Mouse (Mus musculus): ENCODE measurements around the gene Gm13941.

Gene Gm13941

DNA sequence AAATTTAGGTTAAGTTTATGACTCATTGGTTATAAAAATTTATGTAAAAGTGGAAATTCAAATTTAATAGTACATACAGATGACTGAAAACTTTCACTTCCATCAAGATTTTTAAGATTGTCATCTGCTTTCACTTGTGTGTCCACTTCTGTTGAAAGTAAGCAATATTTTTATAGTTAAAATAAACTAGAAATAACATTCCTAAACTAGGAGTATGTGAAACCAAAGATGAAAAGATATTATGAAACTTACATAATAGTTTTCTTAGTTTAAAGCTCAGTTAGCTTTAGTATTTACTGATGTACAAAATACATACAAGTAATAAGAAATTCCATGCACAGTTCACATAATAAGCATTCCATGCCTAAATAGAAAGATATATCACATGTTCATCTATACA is at the start of gene Gm13941:
TSS of gene Gm13941 (minus strand) at position 101 of the 400 bp plus-strand sequence.
- no peak for DNase-seq (ENCODE audit: low read depth, low spot score)

DNA sequence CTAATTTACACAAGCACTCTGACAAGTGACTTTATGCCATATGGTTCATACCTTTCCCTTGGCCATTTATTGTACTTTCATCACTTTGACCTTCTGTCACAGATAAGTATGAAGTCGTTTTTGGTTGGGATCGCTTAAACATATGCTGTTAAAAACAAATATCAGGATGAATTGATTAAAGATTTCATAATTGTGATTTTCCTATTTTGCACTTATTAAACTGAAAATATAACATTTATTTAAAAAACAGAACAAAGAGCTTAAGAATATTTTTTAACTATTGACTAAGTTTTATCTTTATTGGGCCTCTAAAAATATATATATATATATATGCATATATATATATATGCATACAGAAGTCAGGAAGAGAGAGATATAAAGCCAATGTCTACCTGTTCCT is 47.1 kb upstream of the Gm13941 start, which contains the start of gene Gm15130:
TSS of gene Gm15130 (minus strand) at position 101 of the 400 bp plus-strand sequence.
- DNase-seq (ENCODE audit: low read depth, low spot score) = no peak

DNA sequence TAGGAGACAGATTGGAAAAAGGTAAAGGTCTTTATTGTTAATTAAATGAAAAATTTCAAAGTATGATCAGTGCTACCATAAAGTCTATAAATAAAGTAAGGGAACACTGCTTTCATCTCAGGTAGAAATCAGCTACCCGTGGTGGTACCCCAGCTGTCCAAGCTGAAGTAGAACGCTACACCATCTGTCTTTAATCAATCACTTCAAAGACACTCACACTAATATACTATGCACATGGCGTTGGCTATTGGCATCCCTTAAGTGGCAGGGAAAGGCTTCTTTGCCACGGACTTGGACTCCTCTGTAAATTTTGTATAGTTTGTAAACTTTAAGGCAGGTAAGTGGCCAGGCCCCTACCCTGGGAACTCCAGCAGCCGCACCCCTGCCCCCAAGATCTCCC is 30.0 kb upstream of the Gm13941 start:
- DNase-seq (ENCODE audit: low read depth, low spot score) = no peak

GRCm38 (mm10) chr2:111058586-111059261 is 47.1 kb downstream of the Gm13941 start:
- peak; percentile 17 for DNase-seq (ENCODE audit: low read depth, low spot score)

Measured in telencephalon, adult 2 months (tissue).